Mouse (Mus musculus): ENCODE data around the gene Sbno2. TPM values are rescaled to one million over a fixed set of nuclear protein-coding genes. Genes with fewer than 3 reads are reported as not detected.

Sbno2 gene
- polyA plus RNA-seq, 1 experiment: 44.6 TPM

GRCm38 (mm10) chr10:80080396-80081070, 24.8 kb downstream of the Sbno2 start:
- no peak overlapping the region for H3K4me3 ChIP-seq
- no peak overlapping the region for H3ac ChIP-seq (ENCODE audit: control insufficient read depth, insufficient read length)
- peaks cover 31% of the 10 kb centered on the region for H3K36me3 ChIP-seq (ENCODE audit: control insufficient read depth, insufficient read depth)
- TF ChIP-seq MAX (IDR thresholded peaks at IDR 0.05; ENCODE audit: low read depth) (no peak), MYOG (IDR thresholded peaks at IDR 0.05; ENCODE audit: control insufficient read depth in 1 of 3, insufficient read depth in 1 of 3, insufficient read length in 2 of 3, low read depth in 2 of 3) (peak in 1 of 3 experiments; percentile 39), TCF3 (IDR thresholded peaks at IDR 0.05; ENCODE audit: insufficient read length, low read depth) (no peak)
- H3K27me3 ChIP-seq (ENCODE audit: control insufficient read depth, insufficient read depth, insufficient read length): no peaks in the 10 kb centered on the region
- H3K4me2 ChIP-seq (ENCODE audit: low read depth): no peak overlapping the region
- H3K79me2 ChIP-seq (ENCODE audit: control insufficient read depth, insufficient read depth): no peaks in the 10 kb centered on the region

- H3K4me2 ChIP-seq (ENCODE audit: low read depth): no peak overlapping the region
- H3K79me2 ChIP-seq (ENCODE audit: control insufficient read depth, insufficient read depth): no peaks in the 10 kb centered on the region
- H3K36me3 ChIP-seq (ENCODE audit: control insufficient read depth, insufficient read depth): peaks cover 31% of the 10 kb centered on the region
- no peaks in the 10 kb centered on the region for H3K27me3 ChIP-seq (ENCODE audit: control insufficient read depth, insufficient read depth, insufficient read length)
- no peak overlapping the region for H3K4me3 ChIP-seq
- H3ac ChIP-seq (ENCODE audit: control insufficient read depth, insufficient read length): no peak overlapping the region
- TF ChIP-seq USF1 (IDR thresholded peaks at IDR 0.05; ENCODE audit: low read depth): no peak
- no peak for TF ChIP-seq MYOD1 (IDR thresholded peaks at IDR 0.05; ENCODE audit: control insufficient read depth in 1 of 3, insufficient read length in 2 of 3, low read depth in 2 of 3)
- TF ChIP-seq TCF3 (IDR thresholded peaks at IDR 0.05; ENCODE audit: insufficient read length, low read depth): no peak
- TF ChIP-seq SRF (IDR thresholded peaks at IDR 0.05; ENCODE audit: control insufficient read depth, insufficient read length, low read depth): no peak
- TF ChIP-seq E2F4 (IDR thresholded peaks at IDR 0.05; ENCODE audit: insufficient read depth): no peak
- TF ChIP-seq REST (IDR thresholded peaks at IDR 0.05; ENCODE audit: insufficient read depth, insufficient read length): no peak
- TF ChIP-seq MYOG (IDR thresholded peaks at IDR 0.05; ENCODE audit: control insufficient read depth in 1 of 3, insufficient read depth in 1 of 3, insufficient read length in 2 of 3, low read depth in 2 of 3): no peak
- TF ChIP-seq POLR2A (IDR thresholded peaks at IDR 0.05; ENCODE audit: insufficient read length, low read depth): no peak
Observed at GRCm38 (mm10) chr10:80078366-80078765, 27.0 kb downstream of the Sbno2 start.

DNA sequence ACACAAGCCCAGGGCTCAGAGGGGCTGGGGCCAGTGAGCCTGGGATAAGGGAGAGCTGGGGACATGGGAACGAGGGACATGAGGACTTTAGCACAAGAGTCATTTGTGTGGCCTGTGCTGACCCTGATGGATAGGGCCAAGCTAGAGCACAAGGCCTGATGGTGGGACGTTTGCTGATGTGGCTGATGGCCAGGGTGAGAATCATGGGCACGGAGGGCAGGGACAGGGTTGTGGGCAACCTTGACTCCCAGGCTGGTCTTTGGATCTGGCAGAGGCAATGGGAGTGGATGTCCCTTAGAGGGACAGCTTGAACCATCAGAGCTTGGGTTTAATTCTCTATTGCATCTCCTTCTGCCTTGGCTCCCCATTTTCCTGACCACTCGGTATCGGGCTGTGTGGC, 28.1 kb downstream of the Sbno2 start:
- TF ChIP-seq E2F4 (IDR thresholded peaks at IDR 0.05; ENCODE audit: insufficient read depth) (no peak), USF1 (IDR thresholded peaks at IDR 0.05; ENCODE audit: low read depth) (no peak), MYOG (IDR thresholded peaks at IDR 0.05; ENCODE audit: control insufficient read depth in 1 of 3, insufficient read depth in 1 of 3, insufficient read length in 2 of 3, low read depth in 2 of 3) (no peak), MAX (IDR thresholded peaks at IDR 0.05; ENCODE audit: low read depth) (no peak), SRF (IDR thresholded peaks at IDR 0.05; ENCODE audit: control insufficient read depth, insufficient read length, low read depth) (no peak), POLR2A (IDR thresholded peaks at IDR 0.05; ENCODE audit: insufficient read length, low read depth) (no peak), TCF3 (IDR thresholded peaks at IDR 0.05; ENCODE audit: insufficient read length, low read depth) (no peak), CEBPB (IDR thresholded peaks at IDR 0.05; ENCODE audit: insufficient read depth, poor library complexity, severe bottlenecking) (no peak), REST (IDR thresholded peaks at IDR 0.05; ENCODE audit: insufficient read depth, insufficient read length) (no peak), POLR2AphosphoS2 (IDR thresholded peaks at IDR 0.05; ENCODE audit: insufficient read length, low read depth) (no peak)
- H3K36me3 ChIP-seq (ENCODE audit: control insufficient read depth, insufficient read depth): peaks cover 26% of the 10 kb centered on the region
- no peak overlapping the region for H3K4me3 ChIP-seq
- no peak overlapping the region for H3ac ChIP-seq (ENCODE audit: control insufficient read depth, insufficient read length)
- no peak overlapping the region for H3K4me2 ChIP-seq (ENCODE audit: low read depth)
- H3K79me2 ChIP-seq (ENCODE audit: control insufficient read depth, insufficient read depth): no peaks in the 10 kb centered on the region
- H3K27me3 ChIP-seq (ENCODE audit: control insufficient read depth, insufficient read depth, insufficient read length): no peaks in the 10 kb centered on the region

DNA sequence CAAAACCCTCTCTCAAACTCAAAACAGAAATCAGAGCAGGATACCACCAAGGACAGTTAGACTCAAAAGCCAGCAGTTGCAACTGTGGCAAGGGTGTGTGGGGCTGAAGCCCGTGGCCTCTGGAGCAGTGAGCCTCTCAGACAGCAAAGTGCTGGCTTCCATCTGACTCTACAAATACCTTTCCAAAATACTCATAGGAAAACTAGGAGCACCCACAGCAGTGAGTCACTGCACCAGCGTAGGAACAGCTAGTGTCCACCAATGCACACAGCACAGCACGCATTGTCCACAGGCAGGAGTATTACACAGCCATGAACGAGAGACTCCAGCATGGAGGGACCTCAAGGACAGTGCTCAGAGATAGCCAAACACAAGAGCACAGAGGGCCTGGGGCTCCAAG, 29.0 kb downstream of the Sbno2 start:
- no peak overlapping the region for H3ac ChIP-seq (ENCODE audit: control insufficient read depth, insufficient read length)

DNA sequence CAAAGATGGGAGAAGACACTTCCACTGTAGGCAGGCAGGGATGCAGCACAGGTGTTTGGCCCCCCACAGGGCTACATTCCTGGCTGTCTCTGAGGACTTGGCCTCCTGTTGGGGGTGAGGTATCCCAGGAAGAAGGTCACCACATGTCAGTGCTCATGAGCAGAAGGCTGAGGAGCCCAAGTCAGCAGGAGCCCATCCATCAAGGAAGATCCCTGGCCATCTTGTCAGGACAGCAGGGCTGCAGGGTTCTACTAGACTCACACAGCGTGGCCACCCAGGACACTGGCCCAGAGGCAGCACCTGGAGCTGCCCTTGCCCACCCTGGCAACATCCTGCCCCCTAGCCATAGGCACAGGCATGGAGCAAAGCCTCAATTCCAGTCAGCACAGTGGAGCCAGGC, 29.4 kb downstream of the Sbno2 start:
- peaks cover 15% of the 10 kb centered on the region for H3K36me3 ChIP-seq (ENCODE audit: control insufficient read depth, insufficient read depth)
- peak overlapping the region; percentile 89 for H3K4me2 ChIP-seq (ENCODE audit: low read depth)
- no peak overlapping the region for H3K4me3 ChIP-seq
- H3ac ChIP-seq (ENCODE audit: control insufficient read depth, insufficient read length): no peak overlapping the region
- no peaks in the 10 kb centered on the region for H3K27me3 ChIP-seq (ENCODE audit: control insufficient read depth, insufficient read depth, insufficient read length)
- H3K79me2 ChIP-seq (ENCODE audit: control insufficient read depth, insufficient read depth): no peaks in the 10 kb centered on the region
- TF ChIP-seq E2F4 (IDR thresholded peaks at IDR 0.05; ENCODE audit: insufficient read depth): no peak
- no peak for TF ChIP-seq MYOG (IDR thresholded peaks at IDR 0.05; ENCODE audit: control insufficient read depth in 1 of 3, insufficient read depth in 1 of 3, insufficient read length in 2 of 3, low read depth in 2 of 3)
- TF ChIP-seq CEBPB (IDR thresholded peaks at IDR 0.05; ENCODE audit: insufficient read depth, poor library complexity, severe bottlenecking): no peak
- TF ChIP-seq TCF3 (IDR thresholded peaks at IDR 0.05; ENCODE audit: insufficient read length, low read depth): no peak
- no peak for TF ChIP-seq SRF (IDR thresholded peaks at IDR 0.05; ENCODE audit: control insufficient read depth, insufficient read length, low read depth)
- no peak for TF ChIP-seq POLR2AphosphoS2 (IDR thresholded peaks at IDR 0.05; ENCODE audit: insufficient read length, low read depth)
- TF ChIP-seq POLR2A (IDR thresholded peaks at IDR 0.05; ENCODE audit: insufficient read length, low read depth): no peak
- no peak for TF ChIP-seq MYOD1 (IDR thresholded peaks at IDR 0.05; ENCODE audit: control insufficient read depth in 1 of 3, insufficient read length in 2 of 3, low read depth in 2 of 3)
- TF ChIP-seq USF1 (IDR thresholded peaks at IDR 0.05; ENCODE audit: low read depth): no peak
- TF ChIP-seq TCF12 (IDR thresholded peaks at IDR 0.05; ENCODE audit: insufficient read depth, poor library complexity, severe bottlenecking): no peak
- TF ChIP-seq REST (IDR thresholded peaks at IDR 0.05; ENCODE audit: insufficient read depth, insufficient read length): no peak
- TF ChIP-seq MAX (IDR thresholded peaks at IDR 0.05; ENCODE audit: low read depth): no peak

More for the DNA sequence above, 29.0 kb downstream of the Sbno2 start:
- Histone ChIP-seq H3K4me3 (no peak overlapping the region), H3K36me3 (ENCODE audit: control insufficient read depth, insufficient read depth) (peaks cover 17% of the 10 kb centered on the region), H3K79me2 (ENCODE audit: control insufficient read depth, insufficient read depth) (no peaks in the 10 kb centered on the region), H3K27me3 (ENCODE audit: control insufficient read depth, insufficient read depth, insufficient read length) (no peaks in the 10 kb centered on the region), H3K4me2 (ENCODE audit: low read depth) (peak overlapping the region; percentile 89)
- TF ChIP-seq SRF (IDR thresholded peaks at IDR 0.05; ENCODE audit: control insufficient read depth, insufficient read length, low read depth): no peak
- no peak for TF ChIP-seq CEBPB (IDR thresholded peaks at IDR 0.05; ENCODE audit: insufficient read depth, poor library complexity, severe bottlenecking)
- no peak for TF ChIP-seq USF1 (IDR thresholded peaks at IDR 0.05; ENCODE audit: low read depth)
- no peak for TF ChIP-seq REST (IDR thresholded peaks at IDR 0.05; ENCODE audit: insufficient read depth, insufficient read length)
- TF ChIP-seq TCF12 (IDR thresholded peaks at IDR 0.05; ENCODE audit: insufficient read depth, poor library complexity, severe bottlenecking): no peak
- TF ChIP-seq POLR2AphosphoS2 (IDR thresholded peaks at IDR 0.05; ENCODE audit: insufficient read length, low read depth): no peak
- TF ChIP-seq POLR2A (IDR thresholded peaks at IDR 0.05; ENCODE audit: insufficient read length, low read depth): no peak
- no peak for TF ChIP-seq MYOD1 (IDR thresholded peaks at IDR 0.05; ENCODE audit: control insufficient read depth in 1 of 3, insufficient read length in 2 of 3, low read depth in 2 of 3)
- TF ChIP-seq MYOG (IDR thresholded peaks at IDR 0.05; ENCODE audit: control insufficient read depth in 1 of 3, insufficient read depth in 1 of 3, insufficient read length in 2 of 3, low read depth in 2 of 3): no peak
- no peak for TF ChIP-seq TCF3 (IDR thresholded peaks at IDR 0.05; ENCODE audit: insufficient read length, low read depth)
- TF ChIP-seq E2F4 (IDR thresholded peaks at IDR 0.05; ENCODE audit: insufficient read depth): no peak
- no peak for TF ChIP-seq MAX (IDR thresholded peaks at IDR 0.05; ENCODE audit: low read depth)
